Mouse (Mus musculus) testis, adult 2 months (tissue): Measurements from ENCODE around the gene Srp14. TPM values are rescaled to one million over a fixed set of nuclear protein-coding genes. Genes with fewer than 3 reads are reported as not detected.

Source experiments
- H3K27ac ChIP-seq: fragments of 200-500 bp; 2 replicates; pipeline ENCODE4 v1.5.1; 2012; ENCODE audit warnings: low read depth, low read length; ENCODE audit not compliant: control insufficient read depth, insufficient read depth
- H3K27me3 ChIP-seq: fragments of 200-500 bp; 2 replicates; pipeline ENCODE4 v1.6.1; 2012; ENCODE audit warnings: mild to moderate bottlenecking, low read length, moderate library complexity; ENCODE audit not compliant: control insufficient read depth, insufficient read depth
- H3K36me3 ChIP-seq: fragments of 200-500 bp; 2 replicates; pipeline ENCODE4 v1.6.1; 2012; ENCODE audit warnings: mild to moderate bottlenecking, low read length; ENCODE audit not compliant: control insufficient read depth, insufficient read depth
- H3K4me1 ChIP-seq: fragments of 200-500 bp; 2 replicates; pipeline ENCODE4 v1.6.1; 2012; ENCODE audit warnings: low read length; ENCODE audit not compliant: control insufficient read depth, insufficient read depth
- H3K4me3 ChIP-seq: fragments of 200-500 bp; 2 replicates; pipeline ENCODE4 v1.5.1; 2012; ENCODE audit warnings: low read depth, mild to moderate bottlenecking, low read length, moderate library complexity, mixed read lengths; ENCODE audit not compliant: control insufficient read depth
- CTCF ChIP-seq: fragments of 200-500 bp; IDR thresholded peaks from 2 replicates; pipeline ENCODE4 v1.5.1; 2012; ENCODE audit warnings: low read depth, mild to moderate bottlenecking, inconsistent platforms, low read length, moderate library complexity; ENCODE audit not compliant: control insufficient read depth, insufficient read depth, insufficient replicate concordance
- POLR2A ChIP-seq: fragments of 200-500 bp; IDR thresholded peaks from 2 replicates; pipeline ENCODE4 v1.6.1; 2012; ENCODE audit warnings: low read depth, mild to moderate bottlenecking, inconsistent platforms, low read length, moderate library complexity; ENCODE audit not compliant: control insufficient read depth
- polyA plus RNA-seq: library from polyadenylated mRNA; depleted of rRNA; stranded (reverse); fragments of >200 nt; gene quantifications from 2 replicates; pipeline ENCODE4 v1.2.3, GENCODE M21; 2012

Srp14 gene
- polyA plus RNA-seq, 1 experiment, result 159 TPM

DNA sequence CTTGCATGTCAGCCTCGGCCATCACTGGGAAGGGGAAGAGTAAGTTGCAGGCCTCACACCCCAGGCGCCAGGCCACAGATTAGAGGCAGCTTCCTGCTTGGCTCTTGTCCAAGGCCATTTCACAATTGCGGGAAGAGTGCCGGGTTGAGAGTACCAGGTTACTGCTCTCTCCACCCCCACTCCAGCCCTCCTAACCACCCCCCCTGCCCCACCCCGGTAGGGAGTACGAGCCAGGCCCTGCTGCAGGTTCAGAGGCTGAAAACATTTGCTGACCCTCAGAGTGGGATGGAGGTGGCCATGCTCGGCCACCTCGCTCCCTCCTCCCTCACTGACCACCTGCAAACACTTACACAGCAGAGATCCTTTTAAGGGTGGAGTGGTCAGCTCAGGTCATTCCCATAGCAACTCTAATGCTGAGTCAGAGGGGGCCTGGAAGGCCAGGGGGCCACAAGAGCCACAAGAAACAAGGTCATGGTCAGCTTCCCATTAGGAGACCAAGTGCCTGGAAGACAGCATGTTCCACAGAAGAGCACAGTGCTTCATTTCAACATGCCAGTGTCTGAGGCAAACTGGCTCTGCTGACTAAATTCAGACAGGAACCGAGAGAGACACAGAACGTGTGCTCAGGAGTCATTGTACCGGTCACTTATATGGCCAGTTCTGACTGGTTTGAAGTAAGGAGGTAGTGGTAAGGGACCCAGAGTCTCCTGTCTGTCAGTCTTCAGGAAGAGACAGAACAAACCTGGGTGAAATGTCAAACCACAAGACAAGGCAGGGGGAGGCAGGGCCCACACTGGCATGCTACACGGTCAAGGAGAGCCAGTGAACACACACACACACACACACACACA is 11.0 kb upstream of the Srp14 start:
- TF ChIP-seq CTCF (no peak), POLR2A (no peak)
- peak overlapping the region; percentile 74 for H3K27ac ChIP-seq

GRCm38 (mm10) chr2:118487806-118488205 is 8.3 kb upstream of the Srp14 start:
- H3K36me3 ChIP-seq, result no peaks in the 10 kb centered on the region
- H3K4me3 ChIP-seq, result no peak overlapping the region
- peaks cover 4% of the 10 kb centered on the region for H3K4me1 ChIP-seq
- no peaks in the 10 kb centered on the region for H3K27me3 ChIP-seq
- H3K27ac ChIP-seq, result no peak overlapping the region
- TF ChIP-seq CTCF (peak; percentile 31; the same call in 1 of the 2 replicates), POLR2A (no peak)

More for the DNA sequence above, 11.0 kb upstream of the Srp14 start:
- no peak overlapping the region for H3K4me3 ChIP-seq
- no peaks in the 10 kb centered on the region for H3K36me3 ChIP-seq
- peaks cover 6% of the 10 kb centered on the region for H3K4me1 ChIP-seq
- no peaks in the 10 kb centered on the region for H3K27me3 ChIP-seq

- no peaks in the 10 kb centered on the region for H3K36me3 ChIP-seq
- H3K27ac ChIP-seq, result no peak overlapping the region
- no peak overlapping the region for H3K4me3 ChIP-seq
These were observed 7.4 kb upstream of the Srp14 start for GRCm38 (mm10) chr2:118486933-118487332.

GRCm38 (mm10) chr2:118485415-118485814 is 5.9 kb upstream of the Srp14 start:
- Histone ChIP-seq H3K4me3 (no peak overlapping the region), H3K27me3 (no peaks in the 10 kb centered on the region), H3K36me3 (no peaks in the 10 kb centered on the region), H3K27ac (no peak overlapping the region), H3K4me1 (no peaks in the 10 kb centered on the region; the same call in 1 of the 2 replicates)
- no peak for TF ChIP-seq POLR2A
- TF ChIP-seq CTCF, result no peak

More at GRCm38 (mm10) chr2:118486933-118487332, 7.4 kb upstream of the Srp14 start:
- TF ChIP-seq POLR2A (no peak), CTCF (peak; percentile 99)
- no peaks in the 10 kb centered on the region for H3K27me3 ChIP-seq
- H3K4me1 ChIP-seq, result peaks cover 4% of the 10 kb centered on the region

GRCm38 (mm10) chr2:118484386-118484898 is 4.9 kb upstream of the Srp14 start:
- H3K27me3 ChIP-seq, result no peaks in the 10 kb centered on the region
- no peak overlapping the region for H3K4me3 ChIP-seq
- H3K36me3 ChIP-seq, result no peaks in the 10 kb centered on the region
- H3K27ac ChIP-seq, result no peak overlapping the region
- peaks cover 2% of the 10 kb centered on the region; the same call in 1 of the 2 replicates for H3K4me1 ChIP-seq
- TF ChIP-seq CTCF, result no peak
- no peak for TF ChIP-seq POLR2A

- peaks cover 5% of the 10 kb centered on the region for H3K4me1 ChIP-seq
- no peaks in the 10 kb centered on the region for H3K36me3 ChIP-seq
- no peak overlapping the region for H3K27ac ChIP-seq
- H3K27me3 ChIP-seq, result no peaks in the 10 kb centered on the region
- no peak overlapping the region for H3K4me3 ChIP-seq
- TF ChIP-seq POLR2A, result no peak
- TF ChIP-seq CTCF, result no peak
These were observed 3.5 kb upstream of the Srp14 start for GRCm38 (mm10) chr2:118483032-118483431.

GRCm38 (mm10) chr2:118480886-118481285 is 1.4 kb upstream of the Srp14 start:
- H3K27me3 ChIP-seq, result no peaks in the 10 kb centered on the region
- TF ChIP-seq POLR2A, result no peak
- no peak for TF ChIP-seq CTCF
- H3K27ac ChIP-seq, result no peak overlapping the region
- H3K4me1 ChIP-seq, result peaks cover 5% of the 10 kb centered on the region
- H3K36me3 ChIP-seq, result no peaks in the 10 kb centered on the region
- no peak overlapping the region for H3K4me3 ChIP-seq
